In genomic region chr14:120125315-120125714, GRCm38 (mm10) we compare ENCODE assay signal across 26 mouse cellular contexts.
"Had no signal": no experiment of that assay in that cellular context is flagged by ENCODE, and none has a peak within 500 bp of the region (broad histone marks: within the 10 kb centered on the region; RNA-seq: fewer than 3 reads in every experiment).

No protein-coding gene starts in this region.

- DNase-seq: forebrain, postnatal 0 days; gastrocnemius, postnatal 14 days; gastrocnemius, postnatal 36 days; heart, adult 2 months; heart, postnatal 14 days; heart, postnatal 36 days; kidney, adult 11 months; kidney, adult 2 months; kidney, adult 9 months; kidney, postnatal 14 days; kidney, postnatal 36 days; layer of hippocampus, adult 9-11 months; layer of hippocampus, postnatal 36 days; left cerebral cortex, postnatal 4 days had no signal

- H3K4me1 ChIP-seq: forebrain, embryonic 15.5 days; heart, embryonic 13.5 days; heart, embryonic 15.5 days; hindbrain, embryonic 13.5 days; hindbrain, embryonic 15.5 days; intestine, embryonic 15.5 days; kidney, embryonic 15.5 days; limb, embryonic 13.5 days; limb, embryonic 15.5 days had no signal

- H3K9me3 ChIP-seq: heart, embryonic 13.5 days; heart, embryonic 15.5 days; hindbrain, embryonic 15.5 days; intestine, embryonic 15.5 days; kidney, embryonic 15.5 days; limb, embryonic 15.5 days had no signal

- H3K9ac ChIP-seq: forebrain, embryonic 15.5 days; forebrain, postnatal 0 days; heart, embryonic 13.5 days; heart, embryonic 15.5 days; hindbrain, embryonic 13.5 days; hindbrain, embryonic 15.5 days; intestine, embryonic 15.5 days; kidney, embryonic 15.5 days; limb, embryonic 13.5 days; limb, embryonic 15.5 days had no signal

- H3K36me3 ChIP-seq: forebrain, embryonic 15.5 days; heart, embryonic 13.5 days; heart, embryonic 15.5 days; hindbrain, embryonic 13.5 days; hindbrain, embryonic 15.5 days; intestine, embryonic 15.5 days; kidney, embryonic 15.5 days; limb, embryonic 13.5 days; limb, embryonic 15.5 days had no signal

- ATAC-seq: forebrain, embryonic 15.5 days; forebrain, postnatal 0 days; hindbrain, postnatal 0 days; intestine, embryonic 15.5 days had no signal

- H3K4me2 ChIP-seq: forebrain, embryonic 15.5 days; heart, embryonic 11.5 days; heart, embryonic 13.5 days; heart, embryonic 15.5 days; hindbrain, embryonic 13.5 days; hindbrain, embryonic 15.5 days; intestine, embryonic 15.5 days; kidney, embryonic 15.5 days; limb, embryonic 13.5 days; limb, embryonic 15.5 days had no signal

- H3K4me3 ChIP-seq: forebrain, embryonic 15.5 days; heart, adult 2 months; heart, embryonic 13.5 days; heart, embryonic 15.5 days; hindbrain, embryonic 13.5 days; hindbrain, embryonic 15.5 days; intestine, embryonic 15.5 days; kidney, embryonic 15.5 days; limb, embryonic 13.5 days; limb, embryonic 15.5 days had no signal

- H3K27me3 ChIP-seq: forebrain, embryonic 15.5 days; heart, embryonic 13.5 days; heart, embryonic 15.5 days; hindbrain, embryonic 13.5 days; hindbrain, embryonic 15.5 days; intestine, embryonic 15.5 days; kidney, embryonic 15.5 days; limb, embryonic 13.5 days; limb, embryonic 15.5 days had no signal

- H3K27ac ChIP-seq: forebrain, embryonic 15.5 days; heart, adult 2 months; heart, embryonic 13.5 days; heart, embryonic 15.5 days; hindbrain, embryonic 13.5 days; hindbrain, embryonic 15.5 days; hindbrain, postnatal 0 days; intestine, embryonic 15.5 days; kidney, embryonic 15.5 days; kidney, postnatal 0 days; limb, embryonic 13.5 days; limb, embryonic 15.5 days had no signal
